Mouse (Mus musculus) forebrain, embryonic 14.5 days (tissue): ENCODE measurements at regions not wholly inside any gene's neighbourhood (a gene's known extent, or its start where the extent isn't known, plus 50 kb on each side); places are given as distances from the start of the nearest gene placed in this dataset.

Experiments used
- ATAC-seq: fragments of 200-750 bp; cut with Nextera tagmentation; 2 replicates; pipeline ENCODE4 v1.8.0; 2017; ENCODE audit warnings: mild to moderate bottlenecking, moderate library complexity
- DNase-seq: peaks from one replicate; pipeline ENCODE4 v3.0.0-alpha.2; 2015; ENCODE audit warnings: low spot score
- H3K27ac ChIP-seq: fragments of 300-500 bp; sonication (generic); 2 replicates; pipeline ENCODE4 v1.5.1; 2014; ENCODE audit warnings: low read depth, mild to moderate bottlenecking, control low read depth, low read length, moderate library complexity
- H3K27me3 ChIP-seq: fragments of 300-500 bp; sonication (generic); replicated peaks from 2 replicates; pipeline ENCODE4 v1.6.1; 2014; ENCODE audit warnings: low read length, control low read depth, mixed read lengths; ENCODE audit not compliant: control insufficient read depth, insufficient read depth
- H3K36me3 ChIP-seq: fragments of 300-500 bp; sonication (generic); 2 replicates; pipeline ENCODE4 v1.6.1; 2014; ENCODE audit warnings: low read length, control low read depth; ENCODE audit not compliant: control insufficient read depth, insufficient read depth
- H3K4me1 ChIP-seq: fragments of 300-500 bp; sonication (generic); 2 replicates; pipeline ENCODE4 v1.6.1; 2014; ENCODE audit warnings: antibody characterized with exemption, low read length, control low read depth; ENCODE audit not compliant: control insufficient read depth, insufficient read depth
- H3K4me2 ChIP-seq: fragments of 300-500 bp; sonication (generic); 2 replicates; pipeline ENCODE4 v1.6.1; 2014; ENCODE audit warnings: mild to moderate bottlenecking, control low read depth, low read length
- H3K4me3 ChIP-seq: fragments of 300-500 bp; sonication (generic); 2 replicates; pipeline ENCODE4 v1.5.1; 2014; ENCODE audit warnings: low read depth, low read length, control low read depth
- H3K9ac ChIP-seq: fragments of 300-500 bp; sonication (generic); 2 replicates; pipeline ENCODE4 v1.6.1; 2014; ENCODE audit warnings: mild to moderate bottlenecking, low read length, control low read depth, moderate library complexity
- H3K9me3 ChIP-seq: fragments of 300-500 bp; sonication (generic); replicated peaks from 2 replicates; pipeline ENCODE4 v1.6.1; 2016; ENCODE audit warnings: low read length, control low read depth, mixed read lengths; ENCODE audit not compliant: control insufficient read depth
- WGBS: fragments of 180-500 bp; shearing (Covaris S2); extraction: QIAGEN DNeasy Blood & Tissue Kit; methylation state at CpG from one replicate; pipeline ENCODE4 v1.1.7; 2014; 5-methylcytosine and 5-hydroxymethylcytosine counted together

DNA sequence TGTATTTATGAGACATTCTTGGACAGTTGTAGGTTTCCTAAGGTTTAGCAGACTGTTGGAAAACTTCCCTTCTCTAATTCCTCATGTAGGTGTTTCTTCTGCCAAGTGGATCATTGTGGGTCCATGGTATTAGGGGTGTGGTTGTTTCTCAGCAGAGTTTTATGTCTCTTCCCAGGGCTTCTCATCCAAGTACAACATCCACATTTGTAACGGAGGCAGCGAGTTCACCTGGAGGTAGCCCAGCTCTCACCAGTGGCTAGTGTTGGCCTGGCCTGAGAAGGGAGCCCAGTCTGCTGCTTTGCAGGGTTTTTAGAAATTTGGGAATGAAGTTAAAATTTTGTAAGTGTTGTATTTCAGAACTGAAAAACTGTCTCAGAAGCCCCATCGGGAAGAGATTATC is 122.4 kb downstream of the Wnt5a start:
- Histone ChIP-seq H3K4me1 (no peaks in the 10 kb centered on the region), H3K27ac (no peak overlapping the region), H3K36me3 (no peaks in the 10 kb centered on the region), H3K9ac (no peak overlapping the region), H3K9me3 (no peaks in the 10 kb centered on the region), H3K27me3 (no peaks in the 10 kb centered on the region), H3K4me3 (no peak overlapping the region), H3K4me2 (no peak overlapping the region)
- DNase-seq, result no peak
- 95% methylated on average over 3 of the region's 3 CpGs for WGBS
- ATAC-seq, result no peak

DNA sequence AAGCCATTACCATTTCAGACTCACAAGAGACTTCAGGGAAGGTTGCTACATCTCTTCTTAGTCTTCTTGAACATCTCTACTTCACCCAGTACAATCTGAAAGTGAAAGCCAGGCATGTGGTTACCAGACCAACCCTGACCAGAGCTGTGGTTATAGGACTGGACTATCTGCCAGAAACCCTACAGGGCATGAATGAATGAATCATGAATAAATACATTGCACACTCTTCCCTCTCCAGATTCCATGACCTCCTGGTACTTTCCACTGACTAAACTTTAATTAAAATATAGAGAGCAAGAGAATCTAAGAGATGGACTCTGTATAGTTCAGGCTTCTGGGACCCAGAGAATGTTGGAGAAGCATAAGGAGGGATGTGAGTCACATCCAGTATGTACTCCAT is 130.6 kb downstream of the Wnt5a start:
- no peak overlapping the region for H3K4me2 ChIP-seq
- no peak for ATAC-seq

DNA sequence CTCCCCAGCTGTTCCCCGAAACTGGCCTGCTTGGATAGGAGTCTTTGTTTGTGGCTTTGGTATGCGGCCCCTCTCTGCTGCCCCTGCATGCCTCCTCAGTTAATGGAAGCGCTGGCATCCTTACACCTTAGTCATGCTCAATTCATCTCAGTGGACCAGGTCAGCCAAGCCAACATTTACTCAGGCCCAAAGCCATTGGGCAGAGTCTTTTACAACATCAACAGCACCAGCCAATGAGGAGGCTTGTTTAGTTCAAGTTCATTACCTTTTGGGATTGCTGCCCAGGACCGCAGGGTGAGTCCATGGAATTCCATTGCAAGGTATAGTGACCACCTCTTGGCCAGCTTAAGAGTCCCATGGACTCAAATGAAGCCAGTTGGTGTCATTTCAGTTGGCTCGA is 134.5 kb downstream of the Wnt5a start:
- ATAC-seq (no peak), DNase-seq (no peak)
- no peak overlapping the region for H3K9ac ChIP-seq
- no peaks in the 10 kb centered on the region for H3K36me3 ChIP-seq
- no peak overlapping the region for H3K4me2 ChIP-seq
- no peaks in the 10 kb centered on the region for H3K9me3 ChIP-seq
- 83% methylated on average over 5 of the region's 5 CpGs for WGBS
- no peaks in the 10 kb centered on the region for H3K4me1 ChIP-seq
- no peak overlapping the region for H3K4me3 ChIP-seq
- no peaks in the 10 kb centered on the region for H3K27me3 ChIP-seq
- no peak overlapping the region for H3K27ac ChIP-seq

More for the DNA sequence above, 130.6 kb downstream of the Wnt5a start:
- H3K9me3 ChIP-seq, result no peaks in the 10 kb centered on the region
- H3K4me1 ChIP-seq, result no peaks in the 10 kb centered on the region
- DNase-seq, result no peak
- H3K9ac ChIP-seq, result no peak overlapping the region
- H3K27ac ChIP-seq, result no peak overlapping the region
- H3K4me3 ChIP-seq, result no peak overlapping the region
- H3K36me3 ChIP-seq, result no peaks in the 10 kb centered on the region
- H3K27me3 ChIP-seq, result no peaks in the 10 kb centered on the region

DNA sequence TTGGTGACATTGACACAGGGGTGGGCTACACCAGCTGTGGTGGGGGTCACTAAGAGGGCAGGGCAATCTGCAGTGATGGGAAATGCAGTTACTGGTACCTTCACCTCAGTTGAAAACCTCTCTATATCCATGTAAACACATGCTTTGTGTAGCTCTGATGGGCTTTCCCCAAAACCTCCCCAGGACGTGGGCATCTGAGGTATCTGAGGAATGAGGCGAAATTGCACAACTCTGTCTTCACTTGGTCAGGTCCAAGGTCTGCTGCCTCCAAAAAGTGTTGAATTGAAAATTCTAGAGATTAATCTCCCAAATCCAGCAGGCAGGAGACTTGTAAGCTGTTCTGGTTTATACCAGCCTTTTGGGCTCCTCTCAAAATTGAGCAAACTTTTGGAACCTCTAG is 141.3 kb downstream of the Wnt5a start:
- H3K9me3 ChIP-seq, result no peaks in the 10 kb centered on the region
- no peak for DNase-seq
- H3K36me3 ChIP-seq, result no peaks in the 10 kb centered on the region
- WGBS, result 82% methylated on average over 2 of the region's 2 CpGs
- ATAC-seq, result no peak
- H3K4me2 ChIP-seq, result no peak overlapping the region
- no peaks in the 10 kb centered on the region for H3K4me1 ChIP-seq
- H3K27ac ChIP-seq, result no peak overlapping the region
- H3K4me3 ChIP-seq, result no peak overlapping the region
- H3K27me3 ChIP-seq, result no peaks in the 10 kb centered on the region
- H3K9ac ChIP-seq, result no peak overlapping the region

DNA sequence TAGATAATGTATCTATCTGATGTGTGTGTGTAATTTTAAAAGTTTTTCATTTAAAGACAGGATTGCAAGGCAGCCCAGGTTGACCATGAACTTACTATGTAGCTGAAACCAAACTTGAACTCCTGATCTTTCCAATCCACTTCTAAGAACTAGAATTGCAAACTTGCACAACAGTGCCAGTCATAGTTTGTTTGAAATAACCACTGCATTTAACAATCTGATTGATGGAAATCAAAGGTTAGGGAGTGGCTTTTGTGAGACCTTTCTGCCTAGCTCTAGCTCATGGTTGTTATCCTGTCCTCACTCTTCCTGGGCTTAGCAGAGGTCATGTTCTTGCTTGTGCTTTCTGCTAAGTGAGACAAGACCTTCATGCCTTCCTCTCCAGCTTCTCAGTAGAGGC is 144.9 kb downstream of the Wnt5a start:
- DNase-seq (no peak), ATAC-seq (no peak)
- Histone ChIP-seq H3K4me3 (no peak overlapping the region), H3K36me3 (no peaks in the 10 kb centered on the region), H3K9ac (no peak overlapping the region), H3K9me3 (no peaks in the 10 kb centered on the region), H3K4me1 (no peaks in the 10 kb centered on the region), H3K27ac (no peak overlapping the region), H3K4me2 (no peak overlapping the region), H3K27me3 (no peaks in the 10 kb centered on the region)

DNA sequence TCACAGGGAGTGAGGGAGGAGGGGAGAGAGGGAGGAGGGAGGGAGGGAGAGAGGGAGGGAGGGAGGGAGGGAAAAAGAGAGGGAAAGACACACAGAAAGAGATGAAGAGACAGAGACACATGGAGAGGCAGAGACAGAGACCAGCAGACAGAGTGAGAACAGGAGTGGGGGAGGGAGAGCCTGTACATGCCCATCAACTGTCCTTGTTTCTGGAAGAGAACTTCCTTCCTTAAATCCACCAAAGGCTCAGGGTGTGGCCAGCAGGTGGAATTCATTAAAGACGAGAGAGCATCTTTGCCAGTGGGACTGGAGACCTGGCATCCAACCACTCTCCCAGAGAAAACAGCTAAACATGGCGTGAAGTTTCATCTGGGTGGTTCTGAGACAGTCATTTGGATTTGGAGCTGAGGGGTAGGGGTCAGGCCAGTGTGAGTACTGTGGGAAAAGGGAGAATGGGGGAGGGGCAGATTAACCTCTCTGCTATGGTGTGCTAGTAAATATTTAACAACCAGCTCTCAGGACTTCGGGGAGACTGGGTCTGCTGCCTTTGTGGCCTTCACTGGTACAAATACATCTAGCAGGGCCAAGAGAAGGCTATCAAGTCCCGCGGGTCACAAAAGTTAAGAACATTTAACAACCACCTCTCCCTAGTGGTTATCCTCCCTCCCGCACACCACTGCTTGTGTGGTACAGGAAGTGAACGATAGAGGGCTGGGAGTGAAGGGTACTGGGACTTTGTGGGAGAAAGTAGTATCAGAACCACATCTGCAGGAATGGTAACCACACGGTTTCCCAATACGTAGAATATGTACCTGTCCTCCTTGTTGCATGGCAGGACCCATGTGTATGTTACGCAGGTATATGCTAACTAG is 148.7 kb downstream of the Wnt5a start:
- no peaks in the 10 kb centered on the region for H3K36me3 ChIP-seq
- H3K4me3 ChIP-seq, result no peak overlapping the region
- DNase-seq, result no peak
- ATAC-seq, result no peak
- WGBS, result 89% methylated on average over 10 of the region's 10 CpGs
- H3K9me3 ChIP-seq, result no peaks in the 10 kb centered on the region
- no peak overlapping the region for H3K27ac ChIP-seq
- H3K9ac ChIP-seq, result no peak overlapping the region
- H3K4me2 ChIP-seq, result no peak overlapping the region
- no peaks in the 10 kb centered on the region for H3K27me3 ChIP-seq
- H3K4me1 ChIP-seq, result no peaks in the 10 kb centered on the region

DNA sequence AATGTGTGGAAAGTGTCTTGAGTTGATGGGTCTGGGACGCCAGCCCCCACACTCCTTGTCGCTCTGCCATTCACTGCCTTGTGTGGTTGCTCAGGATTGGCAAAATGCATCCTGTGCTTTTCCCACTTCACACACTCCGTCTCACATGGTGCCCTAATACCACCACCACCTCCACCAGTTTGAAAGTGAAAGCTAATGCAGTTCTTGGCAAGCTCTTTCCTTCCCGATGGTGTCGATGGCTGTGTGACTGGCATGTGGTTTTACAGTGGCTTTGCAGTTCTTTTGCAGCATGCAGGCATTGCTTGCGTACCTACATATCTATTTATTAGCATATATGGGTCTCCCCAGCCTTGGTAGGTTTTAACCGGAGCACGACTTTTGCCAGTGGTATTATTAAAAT is 152.7 kb downstream of the Wnt5a start:
- ATAC-seq (no peak), DNase-seq (no peak)
- Histone ChIP-seq H3K9me3 (no peaks in the 10 kb centered on the region), H3K36me3 (no peaks in the 10 kb centered on the region), H3K27ac (no peak overlapping the region), H3K27me3 (no peaks in the 10 kb centered on the region), H3K4me3 (no peak overlapping the region), H3K9ac (no peak overlapping the region), H3K4me2 (no peak overlapping the region), H3K4me1 (no peaks in the 10 kb centered on the region)
- WGBS, result 83% methylated on average over 8 of the region's 8 CpGs

DNA sequence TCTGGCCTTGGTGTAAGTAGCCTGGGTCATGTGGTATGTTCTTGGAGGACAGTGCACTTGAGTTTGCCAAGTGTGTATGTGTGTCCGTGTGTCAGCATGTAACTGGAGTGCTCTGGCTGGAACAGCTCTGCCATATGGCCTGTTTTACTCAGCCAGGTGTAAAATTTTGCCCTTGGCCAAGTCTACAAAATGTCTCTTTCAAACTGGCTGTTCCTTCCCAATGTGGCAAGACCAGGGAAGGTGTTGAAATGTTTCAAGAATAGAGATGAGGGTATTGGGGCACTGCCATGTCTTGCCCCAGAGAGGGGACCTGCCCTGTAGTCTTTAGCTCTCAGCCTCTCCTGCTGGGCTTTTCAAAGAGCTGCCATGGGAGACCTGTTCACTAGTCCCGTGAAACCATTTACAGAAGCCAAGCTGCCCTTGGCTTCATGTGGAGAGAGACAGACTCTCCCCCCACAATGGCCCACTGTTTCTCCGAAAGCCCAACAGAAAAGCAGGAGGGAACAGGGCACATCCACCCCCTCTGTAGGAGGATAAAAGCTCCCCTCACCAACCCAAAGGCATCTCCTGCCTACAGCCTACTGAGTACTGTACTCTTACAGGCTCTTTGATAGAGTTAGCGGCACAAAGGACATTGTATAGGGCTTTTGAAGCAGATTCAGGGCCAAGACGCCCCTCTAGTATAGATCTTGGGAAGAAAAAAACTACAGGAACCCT is 156.5 kb downstream of the Wnt5a start:
- H3K9ac ChIP-seq, result no peak overlapping the region
- H3K36me3 ChIP-seq, result no peaks in the 10 kb centered on the region
- no peaks in the 10 kb centered on the region for H3K27me3 ChIP-seq
- H3K27ac ChIP-seq, result no peak overlapping the region
- peak; percentile 29 for DNase-seq
- WGBS, result 33% methylated on average over 5 of the region's 5 CpGs
- no peak for ATAC-seq
- no peak overlapping the region for H3K4me3 ChIP-seq
- no peaks in the 10 kb centered on the region for H3K9me3 ChIP-seq
- H3K4me2 ChIP-seq, result no peak overlapping the region
- H3K4me1 ChIP-seq, result no peaks in the 10 kb centered on the region

DNA sequence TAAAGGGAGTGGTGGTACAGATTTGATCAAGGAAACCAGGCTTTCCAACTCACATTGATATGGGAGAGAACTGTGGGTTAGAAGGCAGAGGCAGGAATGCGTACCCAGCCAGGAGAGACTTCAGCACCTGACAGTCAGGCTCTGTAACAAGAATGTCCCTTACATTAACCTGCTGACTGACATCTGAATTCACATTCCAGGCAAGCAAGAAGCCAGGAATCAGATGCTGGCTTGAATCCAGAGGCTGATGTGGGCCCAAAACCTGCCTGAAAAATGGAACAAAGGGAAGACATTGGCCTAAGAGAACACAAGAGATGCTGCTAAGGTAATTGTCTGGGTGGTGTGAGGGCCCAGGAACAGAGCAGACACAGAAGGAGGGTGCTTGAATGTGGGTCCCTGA is 158.8 kb downstream of the Wnt5a start:
- Histone ChIP-seq H3K9me3 (no peaks in the 10 kb centered on the region), H3K4me2 (no peak overlapping the region), H3K27ac (no peak overlapping the region), H3K4me1 (no peaks in the 10 kb centered on the region), H3K4me3 (no peak overlapping the region), H3K9ac (no peak overlapping the region), H3K27me3 (no peaks in the 10 kb centered on the region), H3K36me3 (no peaks in the 10 kb centered on the region)
- WGBS, result 83% methylated on average over 1 of the region's 1 CpGs
- DNase-seq (no peak), ATAC-seq (no peak)
